Mouse (Mus musculus) cerebellum, adult 8-10 months (tissue): ENCODE measurements around the gene Tm9sf3.
"Not testable (repeated sequence)": the region's sequence is repeated elsewhere in the genome, so short reads cannot be mapped to it uniquely, and the experiment has no call there.

ENCODE experiments used
- DNase-seq: peaks from one replicate; pipeline ENCODE4 v3.0.0; 2022

Tm9sf3 gene

GRCm38 (mm10) chr19:41263630-41264295, at the start of gene Tm9sf3:
Tm9sf3 (minus strand) TSS chr19:41263997.
- DNase-seq = peak; percentile 84

- DNase-seq = not testable (repeated sequence)
Observed at GRCm38 (mm10) chr19:41312587-41312986, 48.8 kb upstream of the Tm9sf3 start.

GRCm38 (mm10) chr19:41312027-41312426, 48.2 kb upstream of the Tm9sf3 start:
- DNase-seq = no peak

- no peak for DNase-seq
Observed at GRCm38 (mm10) chr19:41310971-41311703, 47.3 kb upstream of the Tm9sf3 start.

- no peak for DNase-seq
Observed at GRCm38 (mm10) chr19:41303933-41304332, 40.1 kb upstream of the Tm9sf3 start.

GRCm38 (mm10) chr19:41303433-41303832, 39.6 kb upstream of the Tm9sf3 start:
- no peak for DNase-seq

GRCm38 (mm10) chr19:41301856-41302255, 38.1 kb upstream of the Tm9sf3 start:
- DNase-seq = no peak

- DNase-seq = no peak
Observed at GRCm38 (mm10) chr19:41299446-41299845, 35.6 kb upstream of the Tm9sf3 start.

- DNase-seq = no peak
Observed at GRCm38 (mm10) chr19:41290952-41291619, 27.3 kb upstream of the Tm9sf3 start.

- no peak for DNase-seq
Observed at GRCm38 (mm10) chr19:41288568-41288967, 24.8 kb upstream of the Tm9sf3 start.

- DNase-seq = no peak
Observed at GRCm38 (mm10) chr19:41287224-41287623, 23.4 kb upstream of the Tm9sf3 start.

GRCm38 (mm10) chr19:41284515-41284914, 20.7 kb upstream of the Tm9sf3 start:
- DNase-seq = no peak

GRCm38 (mm10) chr19:41282718-41283117, 18.9 kb upstream of the Tm9sf3 start:
- no peak for DNase-seq

- no peak for DNase-seq
Observed at GRCm38 (mm10) chr19:41282216-41282615, 18.4 kb upstream of the Tm9sf3 start.

GRCm38 (mm10) chr19:41279724-41280244, 16.0 kb upstream of the Tm9sf3 start:
- DNase-seq = no peak

GRCm38 (mm10) chr19:41278606-41279005, 14.8 kb upstream of the Tm9sf3 start:
- DNase-seq = no peak

- no peak for DNase-seq
Observed at GRCm38 (mm10) chr19:41275588-41275987, 11.8 kb upstream of the Tm9sf3 start.

- no peak for DNase-seq
Observed at GRCm38 (mm10) chr19:41270906-41271305, 7.1 kb upstream of the Tm9sf3 start.

GRCm38 (mm10) chr19:41270151-41270727, 6.4 kb upstream of the Tm9sf3 start:
- no peak for DNase-seq

GRCm38 (mm10) chr19:41266251-41266901, 2.6 kb upstream of the Tm9sf3 start:
- DNase-seq = no peak

GRCm38 (mm10) chr19:41264331-41264799, 568 bp upstream of the Tm9sf3 start:
- DNase-seq = peak; percentile 20
